Mouse (Mus musculus) heart, postnatal 0 days (tissue): ENCODE measurements at regions not wholly inside any gene's neighbourhood (a gene's known extent, or its start where the extent isn't known, plus 50 kb on each side); places are given as distances from the start of the nearest gene placed in this dataset.

ENCODE experiments used
- CTCF ChIP-seq: IDR thresholded peaks from 2 replicates; pipeline ENCODE4 v1.5.1; 2016; ENCODE audit warnings: antibody characterized with exemption, control low read depth, low read depth
- EP300 ChIP-seq: IDR thresholded peaks from 2 replicates; pipeline ENCODE4 v1.6.1; 2016; ENCODE audit warnings: antibody characterized with exemption, low read depth

DNA sequence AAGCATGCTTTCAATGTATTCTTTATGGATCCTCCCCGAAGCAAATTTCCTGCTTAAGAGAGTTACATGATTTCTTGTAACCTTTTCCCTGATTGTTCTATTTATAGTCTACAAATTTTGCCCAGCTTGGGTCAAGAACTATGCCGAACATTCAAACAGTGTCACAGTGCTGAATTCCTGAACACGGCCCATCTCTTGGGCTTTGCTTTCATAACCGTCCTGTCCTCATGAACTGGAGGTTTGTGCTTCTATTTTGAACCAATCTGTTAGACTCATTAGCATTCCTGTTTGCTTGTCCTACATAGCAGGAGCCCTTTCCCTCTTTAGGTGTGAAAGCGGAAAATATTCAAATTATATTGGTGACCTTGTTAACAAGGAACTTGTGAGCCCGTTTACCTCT, 181.2 kb downstream of the Klf6 start:
- no peak for TF ChIP-seq CTCF
- TF ChIP-seq EP300: 0 out of 2 replicates have a peak, but pooled peaks have one; percentile 41
